Mouse (Mus musculus) midbrain, embryonic 12.5 days (tissue): ENCODE results near the gene Cenpc1. TPM values are rescaled to one million over a fixed set of nuclear protein-coding genes. Genes with fewer than 3 reads are reported as not detected.

ENCODE experiments used
- ATAC-seq: fragments of 200-750 bp; cut with Nextera tagmentation; 2 replicates; pipeline ENCODE4 v1.8.0; 2017; ENCODE audit warnings: low read depth, moderate TSS enrichment, moderate library complexity; ENCODE audit not compliant: low FRiP score
- H3K27ac ChIP-seq: fragments of 300-500 bp; sonication (generic); replicated peaks from 2 replicates; pipeline ENCODE4 v1.5.1; 2016; ENCODE audit warnings: mild to moderate bottlenecking
- H3K27me3 ChIP-seq: fragments of 300-500 bp; sonication (generic); 2 replicates; pipeline ENCODE4 v1.6.1; 2016; ENCODE audit warnings: mild to moderate bottlenecking
- H3K36me3 ChIP-seq: fragments of 300-500 bp; sonication (generic); 2 replicates; pipeline ENCODE4 v1.6.1; 2016
- H3K4me1 ChIP-seq: fragments of 300-500 bp; sonication (generic); 2 replicates; pipeline ENCODE4 v1.6.1; 2016
- H3K4me2 ChIP-seq: fragments of 300-500 bp; sonication (generic); replicated peaks from 2 replicates; pipeline ENCODE4 v1.6.1; 2016; ENCODE audit warnings: mild to moderate bottlenecking, moderate library complexity
- H3K4me3 ChIP-seq: fragments of 300-500 bp; sonication (generic); 2 replicates; pipeline ENCODE4 v1.5.1; 2016; ENCODE audit warnings: mild to moderate bottlenecking
- H3K9ac ChIP-seq: fragments of 300-500 bp; sonication (generic); replicated peaks from 2 replicates; pipeline ENCODE4 v1.6.1; 2016; ENCODE audit warnings: mild to moderate bottlenecking, moderate library complexity
- H3K9me3 ChIP-seq: fragments of 300-500 bp; sonication (generic); 2 replicates; pipeline ENCODE4 v1.6.1; 2016; ENCODE audit warnings: mild to moderate bottlenecking
- WGBS: fragments of 180-500 bp; shearing (Covaris S2); methylation state at CpG from one replicate; pipeline ENCODE4 v1.1.7; 2016; 5-methylcytosine and 5-hydroxymethylcytosine counted together
- polyA plus RNA-seq: library from polyadenylated mRNA; unstranded; fragments of >200 nt; fragmentation: Nextera tagmentation; extraction: Ambion mirVana; gene quantifications from 2 replicates; pipeline ENCODE4 v1.2.1, GENCODE M21; 2016

Cenpc1 gene
- polyA plus RNA-seq, 1 experiment from 2014 or later = 50.1 TPM

- Histone ChIP-seq H3K4me3 (no peak overlapping the region), H3K9me3 (no peaks in the 10 kb centered on the region), H3K4me2 (no peak overlapping the region), H3K4me1 (no peaks in the 10 kb centered on the region), H3K9ac (no peak overlapping the region), H3K36me3 (no peaks in the 10 kb centered on the region), H3K27ac (no peak overlapping the region), H3K27me3 (no peaks in the 10 kb centered on the region)
- 92% methylated on average over 4 of the region's 4 CpGs for WGBS
- ATAC-seq = peak; percentile 35; the same call in 1 of the 2 replicates
Measured at GRCm38 (mm10) chr5:85992805-85993721, 72.3 kb downstream of the Cenpc1 start.

GRCm38 (mm10) chr5:85992055-85992454 is 73.3 kb downstream of the Cenpc1 start:
- WGBS = 41% methylated on average over 1 of the region's 1 CpGs
- H3K4me3 ChIP-seq = no peak overlapping the region
- H3K36me3 ChIP-seq = no peaks in the 10 kb centered on the region
- ATAC-seq = 0 out of 2 replicates have a peak, but pooled peaks have one; percentile 7
- H3K27ac ChIP-seq = no peak overlapping the region
- no peak overlapping the region for H3K4me2 ChIP-seq
- H3K27me3 ChIP-seq = no peaks in the 10 kb centered on the region
- no peak overlapping the region for H3K9ac ChIP-seq
- no peaks in the 10 kb centered on the region for H3K4me1 ChIP-seq
- no peaks in the 10 kb centered on the region for H3K9me3 ChIP-seq

- no peak for ATAC-seq
- no peaks in the 10 kb centered on the region for H3K36me3 ChIP-seq
- no peak overlapping the region for H3K27ac ChIP-seq
- H3K9me3 ChIP-seq = no peaks in the 10 kb centered on the region
- no peaks in the 10 kb centered on the region for H3K4me1 ChIP-seq
- no peak overlapping the region for H3K4me3 ChIP-seq
- no peaks in the 10 kb centered on the region for H3K27me3 ChIP-seq
- H3K9ac ChIP-seq = no peak overlapping the region
- 93% methylated on average over 2 of the region's 2 CpGs for WGBS
- no peak overlapping the region for H3K4me2 ChIP-seq
Measured at GRCm38 (mm10) chr5:85987516-85987863, 77.9 kb downstream of the Cenpc1 start.

GRCm38 (mm10) chr5:85986734-85987515 is 78.5 kb downstream of the Cenpc1 start:
- H3K36me3 ChIP-seq = no peaks in the 10 kb centered on the region
- H3K9ac ChIP-seq = no peak overlapping the region
- no peak overlapping the region for H3K4me3 ChIP-seq
- no peaks in the 10 kb centered on the region for H3K27me3 ChIP-seq
- no peaks in the 10 kb centered on the region for H3K4me1 ChIP-seq
- H3K9me3 ChIP-seq = no peaks in the 10 kb centered on the region
- WGBS = 84% methylated on average over 4 of the region's 4 CpGs
- no peak for ATAC-seq
- no peak overlapping the region for H3K27ac ChIP-seq
- no peak overlapping the region for H3K4me2 ChIP-seq

GRCm38 (mm10) chr5:85977646-85978426 is 87.5 kb downstream of the Cenpc1 start:
- Histone ChIP-seq H3K27ac (no peak overlapping the region), H3K9ac (no peak overlapping the region), H3K27me3 (no peaks in the 10 kb centered on the region), H3K36me3 (no peaks in the 10 kb centered on the region), H3K4me2 (no peak overlapping the region), H3K4me1 (no peaks in the 10 kb centered on the region), H3K4me3 (no peak overlapping the region), H3K9me3 (no peaks in the 10 kb centered on the region)
- no peak for ATAC-seq
- WGBS = 70% methylated on average over 8 of the region's 8 CpGs

GRCm38 (mm10) chr5:85962791-85963190 is 102.6 kb downstream of the Cenpc1 start:
- no peak overlapping the region for H3K27ac ChIP-seq
- H3K4me3 ChIP-seq = no peak overlapping the region
- H3K27me3 ChIP-seq = no peaks in the 10 kb centered on the region
- no peak for ATAC-seq
- no peak overlapping the region for H3K9ac ChIP-seq
- H3K36me3 ChIP-seq = no peaks in the 10 kb centered on the region
- H3K4me1 ChIP-seq = no peaks in the 10 kb centered on the region
- no peaks in the 10 kb centered on the region for H3K9me3 ChIP-seq
- WGBS = 85% methylated on average over 7 of the region's 7 CpGs
- no peak overlapping the region for H3K4me2 ChIP-seq

Other genes with a start within 250 kb of the Cenpc1 start
- 0.10 TPM in 2 replicates for gene Stap1, start 6.2 kb upstream of the Cenpc1 start, polyA plus RNA-seq
- gene Uba6, start 107.2 kb upstream of the Cenpc1 start, polyA plus RNA-seq = 20.5 TPM in 2 replicates
- not detected in 2 replicates for gene Gnrhr, start 132.3 kb upstream of the Cenpc1 start, polyA plus RNA-seq
- not detected in 2 replicates for gene Tmprss11c, start 223.7 kb upstream of the Cenpc1 start, polyA plus RNA-seq